Mouse (Mus musculus): ENCODE data around the gene Zc3h7b.
A peak's percentile ranks its signal among the peaks of the same experiment; 100 is the strongest.
"Not testable (repeated sequence)": the region's sequence is repeated elsewhere in the genome, so short reads cannot be mapped to it uniquely, and the experiment has no call there.

The Zc3h7b gene

DNA sequence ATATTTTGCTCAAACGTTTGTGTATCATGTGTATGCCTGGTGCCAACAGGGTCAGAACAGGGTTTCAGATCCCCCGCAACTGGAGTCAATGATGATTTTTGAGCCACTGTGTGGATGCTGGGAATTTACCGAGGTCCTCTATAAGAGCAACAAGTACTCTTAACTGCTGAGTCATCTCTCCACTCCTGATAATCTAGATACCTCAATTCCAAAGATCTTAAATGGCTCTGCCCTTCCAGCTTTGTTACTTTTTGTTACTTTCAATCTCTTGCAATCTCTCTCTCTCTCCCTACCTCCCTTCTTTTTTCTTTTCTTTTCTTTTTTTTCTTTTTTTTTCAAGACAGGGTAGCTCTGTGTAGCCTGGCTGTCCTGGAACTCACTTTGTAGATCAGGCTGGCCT, 9.8 kb upstream of the Zc3h7b start:
- no peak for DNase-seq (ENCODE audit: low read depth in 2 of 2, low spot score in 2 of 2)

DNA sequence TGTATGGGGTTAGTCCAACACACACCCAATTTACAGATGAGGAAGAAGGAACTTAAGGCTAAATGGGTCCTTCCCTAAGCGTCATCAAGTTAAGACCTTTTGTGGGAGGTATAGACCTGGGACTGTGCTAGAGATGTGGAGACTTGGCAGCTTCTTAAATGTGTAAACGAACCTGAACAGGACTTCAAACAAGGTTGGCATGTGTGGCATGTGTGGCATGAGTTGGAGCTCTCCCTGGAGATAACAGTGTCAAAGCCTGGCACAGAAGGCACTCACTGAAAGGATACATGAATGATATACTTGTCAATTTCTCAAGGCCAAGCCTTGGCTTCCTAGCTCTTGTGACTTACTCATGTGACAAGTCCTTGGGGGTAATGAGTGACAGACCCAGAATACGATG, 5.6 kb upstream of the Zc3h7b start:
- no peak for DNase-seq (ENCODE audit: low read depth in 2 of 2, low spot score in 2 of 2)

DNA sequence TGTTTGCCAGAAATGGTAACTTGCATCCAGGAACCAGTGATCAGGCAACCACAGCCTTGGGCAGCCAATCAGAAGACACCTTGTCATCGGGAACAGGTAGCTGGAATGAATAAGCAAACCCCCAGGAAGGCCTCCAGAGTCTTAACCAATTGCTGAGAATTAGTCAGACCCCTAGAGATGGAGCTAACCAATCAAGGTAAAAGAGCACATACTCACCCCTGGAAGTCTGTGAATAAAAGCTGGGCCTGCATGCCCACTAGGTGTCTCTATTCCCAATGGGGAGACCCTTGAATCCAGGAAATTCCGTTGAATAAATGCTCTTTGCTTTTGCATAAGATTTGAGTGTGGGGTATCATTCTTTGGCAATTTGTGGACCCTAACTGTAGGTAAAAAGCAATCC, 4.9 kb upstream of the Zc3h7b start:
- DNase-seq (ENCODE audit: low read depth in 2 of 2, low spot score in 2 of 2) = no peak

DNA sequence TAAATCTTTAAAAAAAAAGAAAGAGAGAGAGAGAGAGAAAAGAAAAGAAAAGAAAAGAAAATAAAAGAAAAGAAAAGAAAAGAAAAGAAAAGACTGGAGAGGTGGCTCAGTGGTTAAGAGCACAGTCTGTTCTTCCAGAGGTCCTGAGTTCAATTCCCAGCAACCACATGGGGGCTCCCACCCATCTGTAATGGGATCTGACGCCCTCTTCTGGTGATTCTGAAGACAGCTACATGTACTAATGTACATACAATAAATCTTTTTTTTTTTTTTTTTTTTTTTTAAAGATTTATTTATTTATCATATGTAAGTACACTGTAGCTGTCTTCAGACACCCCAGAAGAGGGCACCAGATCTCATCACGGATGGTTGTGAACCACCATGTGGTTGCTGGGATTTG, 2.5 kb upstream of the Zc3h7b start:
- DNase-seq (ENCODE audit: low read depth in 2 of 2, low spot score in 2 of 2) = not testable (repeated sequence)

DNA sequence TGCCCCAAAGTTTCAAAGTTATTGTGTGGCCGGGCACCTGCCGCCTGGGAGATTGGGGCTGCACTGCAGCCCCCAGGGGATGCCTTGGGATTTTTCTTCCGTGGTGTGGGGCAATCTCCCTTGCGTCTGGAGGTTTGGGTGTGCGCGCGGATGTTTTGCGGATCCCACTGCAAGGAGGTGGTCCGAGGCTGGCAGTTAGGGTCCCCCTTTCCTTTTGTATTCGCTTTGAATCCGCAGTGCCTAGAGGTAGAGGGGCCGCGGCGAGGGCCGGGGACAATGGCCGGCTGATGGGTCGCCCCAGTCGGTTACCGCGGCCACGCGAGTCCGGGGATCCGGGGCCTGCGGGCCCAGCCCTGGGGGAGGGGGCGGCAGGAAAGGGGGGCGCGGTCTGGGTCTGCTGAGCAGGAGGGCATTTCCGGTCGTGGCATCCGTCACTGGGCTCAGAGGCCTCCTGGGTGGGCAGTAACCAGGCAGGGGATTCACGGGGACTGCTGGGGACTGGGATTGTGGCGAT, 801 bp downstream of the Zc3h7b start:
- DNase-seq (ENCODE audit: low read depth in 2 of 2, low spot score in 2 of 2) = peak; percentile 27 to 56

DNA sequence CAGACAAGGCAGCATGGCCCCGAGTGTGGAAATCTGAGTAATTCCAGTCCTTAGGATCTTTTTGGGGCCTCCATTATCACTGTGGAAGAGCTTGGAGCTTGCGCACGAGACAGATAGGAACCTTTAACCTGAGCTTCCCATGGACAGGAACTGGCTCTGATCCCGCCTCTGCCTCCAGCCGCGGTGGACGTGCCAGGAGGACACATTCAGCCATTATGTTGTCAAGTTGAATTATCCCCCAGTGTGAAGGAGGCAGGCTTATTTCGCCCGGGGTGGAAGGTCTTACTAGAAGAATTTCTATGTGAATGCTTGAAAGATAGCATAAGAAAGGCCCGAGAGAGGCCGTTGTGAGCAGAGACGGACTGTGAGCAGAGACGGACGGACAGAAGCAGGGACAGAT, 4.9 kb downstream of the Zc3h7b start:
- no peak for DNase-seq (ENCODE audit: low read depth in 2 of 2, low spot score in 2 of 2)

DNA sequence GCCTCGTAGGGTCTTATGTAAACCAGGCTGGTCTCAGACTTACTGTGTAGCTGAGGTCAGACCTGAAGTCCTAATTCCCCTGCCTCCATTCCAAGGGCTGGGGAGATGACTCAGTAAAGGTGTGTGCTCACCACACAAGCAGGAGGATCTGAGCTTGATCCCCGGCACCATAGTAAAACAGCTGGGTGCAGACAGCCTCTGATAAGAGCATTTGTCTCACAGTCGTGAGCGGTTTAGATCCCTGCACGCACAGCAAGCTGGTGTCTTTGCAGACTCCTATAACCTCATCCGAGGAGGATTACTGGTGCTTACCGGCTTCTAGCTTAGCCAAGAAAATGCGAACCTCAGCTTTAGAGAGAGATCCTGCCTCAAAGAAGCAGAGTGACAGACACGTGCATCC, 8.8 kb downstream of the Zc3h7b start:
- DNase-seq (ENCODE audit: low read depth in 2 of 2, low spot score in 2 of 2) = no peak

DNA sequence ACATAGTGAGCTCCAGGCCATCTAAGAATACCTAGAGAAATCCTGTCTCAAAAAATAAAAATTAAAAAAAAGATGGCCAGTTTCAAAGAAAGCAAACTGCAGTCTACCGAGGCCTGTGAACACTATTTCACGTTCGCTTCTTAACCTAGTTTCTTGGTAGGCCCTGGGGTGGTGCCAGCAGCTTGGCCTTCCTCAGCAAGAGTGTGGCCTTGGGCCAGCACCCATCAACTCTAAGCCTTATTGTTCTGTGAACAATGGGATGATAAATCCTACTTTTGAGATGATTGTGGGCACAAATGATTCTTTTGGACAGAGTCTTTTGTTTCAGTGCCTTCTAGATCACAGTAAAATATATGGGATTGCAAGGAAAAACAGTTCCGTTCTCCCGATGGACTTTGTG, 13.8 kb downstream of the Zc3h7b start:
- DNase-seq (ENCODE audit: low read depth in 2 of 2, low spot score in 2 of 2) = no peak

DNA sequence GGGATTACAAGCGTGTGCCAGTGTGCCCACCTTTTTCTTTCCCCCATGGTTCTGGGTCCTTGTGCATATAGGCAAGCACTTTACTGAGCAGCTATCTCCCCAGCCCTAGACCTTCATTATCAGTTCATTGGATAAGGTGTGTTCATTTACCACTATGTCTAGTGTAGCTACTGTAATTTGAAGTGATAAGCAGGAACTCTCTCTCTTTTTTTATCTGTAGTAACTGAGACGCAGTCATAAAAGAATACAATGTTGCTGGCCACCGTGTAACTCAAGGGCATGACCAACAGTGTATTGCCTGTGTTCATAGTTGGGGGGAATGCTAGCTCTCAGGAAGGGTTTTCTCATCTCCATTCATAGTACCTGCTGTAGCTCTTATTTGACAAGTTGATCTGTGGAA, 14.7 kb downstream of the Zc3h7b start:
- DNase-seq (ENCODE audit: low read depth in 2 of 2, low spot score in 2 of 2) = no peak

DNA sequence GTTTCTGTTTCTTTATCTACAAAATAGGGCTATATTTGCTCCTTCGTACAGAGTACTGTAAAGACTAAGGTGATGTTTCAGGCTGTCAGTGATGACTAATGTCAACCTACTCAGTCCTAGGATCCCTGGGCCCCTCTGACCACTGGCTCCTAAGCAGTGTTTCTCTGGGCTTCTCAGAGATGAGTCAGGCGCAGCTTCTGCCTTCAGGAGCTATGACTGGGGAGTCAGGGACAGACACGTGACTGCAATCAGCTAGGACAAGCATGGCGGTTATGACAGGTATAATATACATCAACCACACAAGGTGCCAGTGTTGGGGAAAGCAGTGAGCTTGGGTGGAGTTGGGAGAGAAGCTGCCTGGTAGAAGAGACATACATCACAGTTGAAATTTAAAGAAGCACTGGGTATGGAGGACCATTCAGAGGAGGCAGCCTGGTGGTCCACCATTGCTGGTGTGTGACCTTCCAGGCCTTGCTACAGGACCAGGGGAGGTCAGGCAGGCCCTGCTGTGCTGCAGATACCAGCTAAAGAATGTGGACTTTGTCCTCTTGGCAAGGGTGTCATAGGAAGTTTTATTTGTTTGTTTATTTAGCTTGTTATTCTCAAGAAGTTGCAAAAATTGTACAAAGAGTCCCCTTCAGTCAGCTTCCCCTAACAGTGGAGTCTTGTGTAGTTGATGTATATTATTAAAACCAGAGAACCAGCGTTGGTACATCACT, 15.7 kb downstream of the Zc3h7b start:
- no peak for DNase-seq (ENCODE audit: low read depth in 2 of 2, low spot score in 2 of 2)

DNA sequence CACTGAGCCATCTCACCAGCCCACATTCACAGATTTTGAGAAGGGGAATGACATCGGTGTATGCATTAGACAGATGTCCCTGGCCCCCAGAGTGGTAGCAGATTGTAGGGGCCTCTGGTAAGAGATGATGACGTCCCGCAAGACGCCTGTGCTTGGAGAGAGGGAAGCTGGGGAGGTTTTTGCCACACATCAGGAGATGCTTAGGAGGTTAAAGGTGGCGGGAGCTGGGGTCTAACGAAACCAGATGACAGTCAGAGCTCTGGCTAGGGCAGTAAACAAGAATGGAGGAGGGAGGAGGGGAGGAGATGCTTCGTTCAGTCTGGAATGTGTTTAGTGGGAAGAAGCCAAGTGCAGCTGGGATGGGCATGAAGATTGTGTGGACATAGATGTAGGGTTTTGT, 16.5 kb downstream of the Zc3h7b start:
- no peak for DNase-seq (ENCODE audit: low read depth in 2 of 2, low spot score in 2 of 2)

DNA sequence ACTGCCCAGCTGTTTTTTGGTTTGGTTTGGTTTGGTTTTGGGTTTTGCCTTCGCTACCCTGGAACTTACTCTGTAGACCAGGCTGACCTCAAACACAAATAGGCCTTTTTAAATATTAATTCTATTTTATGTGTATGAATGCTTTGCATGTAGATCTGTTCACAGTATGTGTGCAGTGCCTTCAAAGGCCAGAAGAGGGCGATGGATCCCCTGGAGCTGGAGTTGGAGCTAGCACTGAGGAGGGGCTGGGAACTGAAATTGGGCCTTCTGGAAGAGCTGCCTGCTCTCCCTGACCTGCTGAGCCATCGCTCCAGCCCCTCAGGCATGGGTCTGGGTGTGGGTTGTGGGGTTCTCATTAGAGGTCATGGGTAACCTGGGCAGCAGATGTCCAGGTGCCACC, 17.1 kb downstream of the Zc3h7b start:
- DNase-seq (ENCODE audit: low read depth in 2 of 2, low spot score in 2 of 2) = no peak

DNA sequence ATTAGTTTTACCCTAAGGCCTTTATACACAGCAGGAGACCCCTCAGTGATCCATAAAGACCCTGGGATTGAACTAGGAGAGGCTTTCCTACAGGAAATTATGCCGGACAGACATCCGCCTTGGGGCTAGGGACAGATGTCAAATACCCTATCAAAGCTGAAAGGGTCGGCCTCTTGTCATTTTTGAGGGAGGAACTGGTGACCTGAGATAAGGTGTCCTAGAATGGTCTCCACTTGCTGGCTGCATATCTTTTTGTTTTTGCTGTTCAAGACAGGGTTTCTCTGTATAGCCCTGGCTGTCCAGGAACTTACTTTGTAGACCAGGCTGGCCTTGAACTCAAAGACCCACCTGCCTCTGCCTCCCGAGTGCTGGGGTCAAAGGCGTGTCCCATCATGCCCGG, 19.7 kb downstream of the Zc3h7b start:
- DNase-seq (ENCODE audit: low read depth in 2 of 2, low spot score in 2 of 2) = no peak

DNA sequence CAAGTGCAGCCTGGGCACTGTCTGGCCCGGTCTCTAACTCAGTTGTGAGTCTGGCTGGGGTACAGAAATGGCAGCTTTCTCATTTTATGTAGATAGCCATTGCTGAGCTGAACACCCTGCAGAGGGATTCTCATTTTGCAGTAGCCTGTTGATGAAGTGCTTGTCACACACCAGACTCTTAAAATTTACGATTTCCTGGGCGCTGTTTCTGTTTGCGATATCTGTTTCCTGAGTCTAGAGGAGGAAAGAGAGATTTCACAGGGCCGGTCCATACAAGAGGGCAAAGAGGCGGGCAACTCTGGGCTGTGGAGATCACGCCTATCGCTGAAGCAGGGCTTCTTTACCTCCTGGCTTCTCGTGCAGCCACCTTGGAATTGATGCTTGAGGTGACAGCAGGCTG, 20.8 kb downstream of the Zc3h7b start:
- DNase-seq (ENCODE audit: low read depth in 2 of 2, low spot score in 2 of 2) = no peak

DNA sequence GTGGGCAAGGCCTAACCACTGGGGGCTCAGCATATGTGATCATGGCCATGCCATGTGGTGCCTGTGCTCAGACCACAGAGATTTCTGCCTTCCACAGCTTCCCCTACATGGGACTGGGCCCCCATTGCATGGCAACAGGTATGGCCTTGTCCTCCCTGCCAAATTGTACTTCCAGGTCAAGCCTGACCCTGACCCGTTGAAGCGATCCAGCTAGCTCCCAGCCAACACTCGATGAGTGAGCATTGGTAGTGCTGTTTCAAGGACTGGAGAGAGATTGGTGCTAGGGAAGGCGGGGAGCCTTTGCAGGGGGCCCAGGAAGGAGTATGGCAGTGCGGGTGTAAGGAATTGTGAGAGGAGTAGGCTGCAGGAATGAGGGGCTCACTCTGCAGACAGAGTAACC, 21.6 kb downstream of the Zc3h7b start:
- DNase-seq (ENCODE audit: low read depth in 2 of 2, low spot score in 2 of 2) = no peak

DNA sequence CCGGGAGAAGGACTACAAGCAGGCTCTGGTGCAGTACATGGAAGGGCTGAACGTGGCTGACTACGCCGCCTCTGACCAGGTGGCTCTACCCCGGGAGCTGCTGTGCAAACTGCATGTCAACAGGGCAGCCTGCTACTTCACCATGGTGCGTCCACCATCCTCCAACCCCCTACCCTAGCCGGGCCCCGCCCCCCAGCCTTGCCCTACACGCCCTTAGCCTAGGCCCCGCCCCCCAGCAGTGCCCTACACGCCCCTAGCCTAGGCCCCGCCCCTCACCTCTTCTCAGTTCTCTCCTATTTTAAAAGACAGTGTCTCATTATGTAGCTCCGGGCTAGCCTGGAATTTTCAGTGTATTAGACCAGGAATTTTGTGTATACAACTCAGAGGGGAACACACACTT, 24.2 kb downstream of the Zc3h7b start:
- DNase-seq (ENCODE audit: low read depth in 2 of 2, low spot score in 2 of 2) = no peak

DNA sequence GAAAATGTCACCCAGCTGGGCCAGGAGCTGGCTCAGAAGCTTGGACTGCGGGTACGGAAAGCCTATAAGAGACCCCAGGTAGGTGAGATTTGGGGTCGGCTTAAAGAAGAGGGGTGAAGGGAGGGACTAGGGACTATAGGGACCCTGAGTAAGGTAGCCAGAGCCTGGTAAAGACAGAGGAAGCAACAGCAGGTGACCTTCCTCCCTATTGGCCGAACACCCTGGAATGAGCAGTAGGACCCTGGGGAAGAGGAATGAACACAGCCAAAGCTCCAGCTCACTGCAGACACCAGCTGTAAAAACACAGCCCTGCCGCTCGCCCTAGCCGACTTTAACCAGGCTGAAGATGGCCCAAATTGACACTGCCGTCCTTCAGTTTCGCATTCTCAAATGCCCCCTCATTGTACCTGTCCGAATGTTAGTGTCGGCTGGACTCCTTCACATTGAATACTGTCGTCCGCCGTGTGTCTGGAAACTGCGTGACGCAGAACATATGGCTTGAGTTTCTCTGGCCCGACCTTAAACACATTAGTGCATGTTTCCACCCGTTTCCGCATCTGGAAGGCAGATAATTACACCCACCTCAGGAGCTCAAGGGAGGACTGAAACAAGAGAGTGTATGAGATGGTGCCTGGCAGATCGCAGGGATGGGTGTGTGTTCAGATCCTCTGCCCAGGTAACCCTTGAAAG, 27.7 kb downstream of the Zc3h7b start:
- no peak for DNase-seq (ENCODE audit: low read depth in 2 of 2, low spot score in 2 of 2)

DNA sequence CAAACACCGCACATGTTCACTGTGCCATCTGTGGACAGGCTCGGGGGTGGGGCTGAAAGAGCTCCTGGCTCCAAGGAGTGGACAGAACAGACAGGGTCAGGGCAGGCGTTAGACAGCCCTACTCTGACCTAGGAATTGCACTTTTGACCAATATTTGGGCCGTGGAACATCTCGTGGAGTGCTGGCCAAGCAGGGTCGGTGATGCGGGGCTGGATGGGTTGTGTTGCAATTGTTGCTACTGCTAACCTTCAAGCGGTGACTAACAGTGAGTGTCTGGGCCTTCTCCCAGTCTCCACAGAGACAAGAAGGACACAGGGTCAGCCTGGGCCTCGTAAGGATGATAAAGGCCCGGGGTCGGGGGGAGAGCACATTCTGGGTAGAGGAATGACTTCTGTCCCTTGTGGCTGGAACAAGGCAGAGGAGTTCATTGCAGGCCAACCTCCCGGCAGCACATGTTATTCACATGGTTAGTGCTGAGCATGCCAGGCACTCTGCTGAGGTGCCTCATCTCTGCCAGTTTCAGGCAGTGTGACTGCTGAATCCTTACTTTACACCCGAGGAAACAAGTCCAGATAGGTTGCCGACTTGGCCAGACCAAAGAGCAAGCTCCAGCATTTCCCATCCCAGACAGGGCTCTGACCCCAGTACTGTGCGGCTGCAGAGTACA, 29.8 kb downstream of the Zc3h7b start:
- DNase-seq (ENCODE audit: low read depth in 2 of 2, low spot score in 2 of 2) = no peak

DNA sequence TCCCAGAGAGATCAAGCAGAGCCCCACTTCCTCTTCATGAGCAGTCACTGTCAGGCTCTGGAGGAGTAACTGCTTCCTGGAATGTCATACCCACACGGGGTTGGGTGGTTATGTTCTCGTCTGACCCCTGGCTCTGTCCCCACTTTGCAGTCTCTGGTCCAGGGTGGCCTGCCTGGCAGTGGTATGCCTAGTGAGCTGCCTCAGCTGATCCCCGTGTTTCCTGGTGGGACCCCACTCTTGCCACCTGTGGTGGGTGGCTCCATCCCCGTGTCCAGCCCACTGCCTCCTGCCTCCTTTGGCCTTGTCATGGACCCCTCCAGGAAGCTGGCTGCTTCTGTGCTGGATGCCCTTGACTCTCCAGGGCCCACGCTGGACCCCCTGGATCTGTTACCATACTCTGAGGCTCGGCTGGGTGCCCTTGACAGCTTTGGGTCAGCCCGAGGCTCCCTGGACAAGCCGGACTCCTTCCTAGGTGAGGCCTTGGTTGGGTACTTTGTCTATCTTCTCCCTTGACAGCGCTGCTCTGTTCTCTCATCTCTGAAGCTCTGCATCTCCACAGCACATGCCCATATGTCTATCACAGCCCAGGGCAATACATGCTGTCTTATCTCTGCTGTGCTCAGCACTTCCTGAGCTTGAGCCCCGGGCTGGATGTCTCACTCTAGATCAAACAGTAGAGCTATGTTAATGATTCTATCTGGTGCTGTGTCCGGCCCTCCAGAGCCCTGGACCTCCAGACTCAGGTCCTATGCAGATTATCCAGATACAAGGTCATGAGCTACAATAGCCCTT, 32.0 kb downstream of the Zc3h7b start:
- no peak for DNase-seq (ENCODE audit: low read depth in 2 of 2, low spot score in 2 of 2)

DNA sequence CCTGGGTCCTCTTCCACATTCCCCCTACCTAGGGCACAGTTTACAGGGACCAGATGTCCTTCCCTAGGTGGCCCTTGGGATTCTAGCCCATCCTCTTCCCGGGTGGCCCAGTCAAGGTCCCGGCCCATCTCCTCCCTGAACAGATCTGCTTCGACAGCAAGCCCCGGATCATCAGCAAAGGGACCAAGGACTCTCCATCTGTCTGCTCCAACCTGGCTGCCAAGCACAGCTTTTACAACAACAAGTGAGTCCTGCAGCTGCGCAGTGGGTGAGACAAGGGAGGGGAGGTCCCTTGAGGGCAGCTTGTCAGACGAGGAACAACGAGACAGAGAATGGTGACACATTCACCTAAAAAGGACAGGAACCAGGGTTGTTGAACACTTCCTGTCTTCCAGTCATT, 37.0 kb downstream of the Zc3h7b start:
- no peak for DNase-seq (ENCODE audit: low read depth in 2 of 2, low spot score in 2 of 2)

DNA sequence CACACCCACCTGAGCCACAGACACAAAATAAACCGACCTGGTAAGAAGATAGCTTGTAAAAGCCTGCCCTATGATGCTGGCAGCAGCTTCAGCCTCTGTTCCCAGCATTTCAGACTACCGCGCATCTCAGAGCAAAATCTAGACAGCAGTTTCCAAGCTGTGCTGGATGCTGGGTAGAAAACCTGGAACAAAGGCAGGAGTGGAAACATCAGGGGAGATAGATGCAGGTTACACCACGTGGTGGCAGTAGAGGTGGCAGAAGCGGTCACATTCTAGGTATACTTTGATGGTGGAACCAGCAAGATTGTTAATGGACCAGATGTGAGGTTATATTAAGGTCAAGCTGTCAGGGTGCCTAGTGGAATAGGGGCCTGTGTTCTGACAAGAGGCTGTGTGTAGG, 39.9 kb downstream of the Zc3h7b start:
- DNase-seq (ENCODE audit: low read depth in 2 of 2, low spot score in 2 of 2) = no peak

DNA sequence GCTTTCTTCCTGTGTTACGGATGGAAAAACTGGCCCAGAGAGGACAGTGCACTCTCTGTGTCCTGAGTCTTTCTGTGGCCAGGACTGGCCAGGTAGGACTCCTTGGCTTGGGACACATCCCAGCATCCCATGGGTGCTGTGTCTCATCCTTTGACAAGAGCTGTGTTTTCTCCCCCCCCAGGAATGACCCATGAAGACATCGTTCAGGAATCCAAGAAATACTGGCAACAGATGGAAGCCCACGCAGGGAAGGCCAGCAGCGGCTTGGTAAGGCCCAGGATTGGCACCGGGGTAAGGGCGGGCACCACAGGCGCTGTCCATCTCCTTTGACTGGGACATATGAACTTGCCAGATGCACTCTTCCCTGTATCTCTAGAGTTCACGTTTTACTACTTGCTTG, 40.8 kb downstream of the Zc3h7b start:
- no peak for DNase-seq (ENCODE audit: low read depth in 2 of 2, low spot score in 2 of 2)
